Mouse (Mus musculus): ENCODE measurements around the gene Galnt14. TPM values are rescaled to one million over a fixed set of nuclear protein-coding genes. Genes with fewer than 3 reads are reported as not detected.

Gene Galnt14
- polyA plus RNA-seq, 1 experiment from 2014 or later = 0.94 TPM

DNA sequence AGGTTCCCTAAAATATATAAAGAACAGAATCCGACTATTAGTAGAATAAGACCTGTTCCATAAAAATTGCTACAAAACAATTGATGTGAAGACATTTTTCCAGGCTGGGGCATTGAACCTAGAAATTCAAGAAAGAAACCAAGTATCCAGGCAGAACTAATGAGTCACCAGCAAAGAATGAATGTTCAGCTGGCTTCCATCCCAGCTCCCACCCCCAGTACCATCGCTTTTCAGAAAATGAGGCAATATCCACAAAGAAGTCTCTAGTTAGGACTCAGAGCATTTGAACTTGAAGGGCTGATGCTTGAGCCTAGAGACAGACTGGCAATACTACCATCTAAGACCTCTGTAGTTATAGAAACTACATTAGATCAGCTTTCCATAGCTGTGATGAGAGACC, 118.2 kb downstream of the Galnt14 start:
- 91% methylated on average over 2 of the region's 2 CpGs for WGBS
- no peak overlapping the region for H3K27ac ChIP-seq
- no peak overlapping the region for H3K4me3 ChIP-seq
- peaks cover 7% of the 10 kb centered on the region for H3K4me1 ChIP-seq
- H3K27me3 ChIP-seq (ENCODE audit: low read depth, poor library complexity, severe bottlenecking) = peaks cover 14% of the 10 kb centered on the region; the same call in 1 of the 2 replicates
- H3K9me3 ChIP-seq (replicated peaks) = no peaks in the 10 kb centered on the region
- no peaks in the 10 kb centered on the region for H3K36me3 ChIP-seq
- DNase-seq (ENCODE audit: low spot score) = no peak

DNA sequence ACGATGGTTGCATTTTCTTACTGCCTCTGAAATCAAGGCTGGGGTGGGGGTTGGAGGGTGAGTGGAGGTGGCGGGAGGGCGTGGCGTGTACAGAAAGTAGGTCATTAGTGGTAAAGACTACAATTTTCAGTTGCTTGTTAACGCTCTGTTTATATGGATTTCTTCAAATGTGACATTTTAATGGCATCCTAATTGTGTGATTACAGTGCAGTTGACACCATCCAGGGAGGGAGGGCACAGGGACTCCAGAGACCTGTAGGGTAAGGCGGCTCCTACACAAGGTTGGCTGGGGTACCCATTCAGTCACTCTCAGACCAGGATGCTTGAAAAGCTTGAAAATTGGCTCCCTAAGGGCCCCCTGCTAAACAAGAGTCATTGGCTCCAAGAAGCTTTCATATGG, 122.7 kb downstream of the Galnt14 start:
- Histone ChIP-seq H3K4me1 (peaks cover 23% of the 10 kb centered on the region), H3K9me3 (replicated peaks) (no peaks in the 10 kb centered on the region), H3K27me3 (ENCODE audit: low read depth, poor library complexity, severe bottlenecking) (peaks cover 20% of the 10 kb centered on the region; the same call in 1 of the 2 replicates), H3K36me3 (no peaks in the 10 kb centered on the region), H3K27ac (no peak overlapping the region), H3K4me3 (no peak overlapping the region)
- no peak for DNase-seq (ENCODE audit: low spot score)
- WGBS = 28% methylated on average over 6 of the region's 6 CpGs

DNA sequence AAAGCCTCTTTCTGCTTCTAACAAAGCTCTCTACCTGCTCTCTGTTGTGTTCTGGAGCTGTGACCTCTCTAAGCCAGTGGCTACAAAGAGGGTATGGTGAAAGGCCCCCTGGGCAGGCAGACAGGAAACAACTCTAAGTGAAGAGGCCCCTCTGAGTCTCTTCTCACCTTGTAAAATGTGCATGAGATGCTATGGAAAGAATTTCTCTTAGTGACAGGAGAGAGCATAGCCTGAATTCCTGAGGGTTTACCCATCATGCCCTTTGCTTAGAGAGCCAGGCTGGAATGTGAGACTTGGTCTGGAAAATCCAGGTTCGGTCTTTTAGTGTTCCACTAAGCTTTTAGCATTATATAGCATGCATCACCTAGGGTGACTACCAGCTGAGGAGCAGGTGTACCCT, 136.1 kb downstream of the Galnt14 start:
- peaks cover 4% of the 10 kb centered on the region; the same call in 1 of the 2 replicates for H3K4me1 ChIP-seq
- H3K36me3 ChIP-seq = no peaks in the 10 kb centered on the region
- H3K27ac ChIP-seq = no peak overlapping the region
- no peak overlapping the region for H3K4me3 ChIP-seq
- WGBS = 75% methylated on average over 1 of the region's 1 CpGs
- no peaks in the 10 kb centered on the region for H3K9me3 ChIP-seq (replicated peaks)
- no peaks in the 10 kb centered on the region for H3K27me3 ChIP-seq (ENCODE audit: low read depth, poor library complexity, severe bottlenecking)
- DNase-seq (ENCODE audit: low spot score) = no peak

DNA sequence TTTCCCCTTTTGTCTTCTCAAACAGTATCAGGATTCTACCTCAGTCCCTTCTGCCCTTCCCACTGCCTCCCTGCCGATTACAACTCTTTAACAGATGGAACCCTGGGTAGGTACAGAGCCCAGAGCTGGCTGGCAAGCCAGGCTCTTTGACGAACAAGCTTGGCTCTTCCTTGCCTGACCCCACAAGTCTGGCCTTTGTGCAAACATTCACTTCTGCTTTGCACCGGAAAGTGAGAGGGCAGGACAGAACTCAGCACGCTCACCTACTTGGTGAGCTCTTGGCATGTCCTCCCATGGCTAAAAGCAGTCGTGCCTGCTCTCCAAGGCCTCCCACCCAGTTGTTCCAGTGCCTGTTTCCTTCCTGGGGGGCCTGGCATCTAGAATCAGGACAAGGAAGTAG, 137.4 kb downstream of the Galnt14 start:
- no peaks in the 10 kb centered on the region for H3K9me3 ChIP-seq (replicated peaks)
- no peaks in the 10 kb centered on the region for H3K36me3 ChIP-seq
- H3K27ac ChIP-seq = no peak overlapping the region
- no peak for DNase-seq (ENCODE audit: low spot score)
- no peaks in the 10 kb centered on the region for H3K27me3 ChIP-seq (ENCODE audit: low read depth, poor library complexity, severe bottlenecking)
- 79% methylated on average over 5 of the region's 5 CpGs for WGBS
- H3K4me1 ChIP-seq = peaks cover 4% of the 10 kb centered on the region; the same call in 1 of the 2 replicates
- no peak overlapping the region for H3K4me3 ChIP-seq

DNA sequence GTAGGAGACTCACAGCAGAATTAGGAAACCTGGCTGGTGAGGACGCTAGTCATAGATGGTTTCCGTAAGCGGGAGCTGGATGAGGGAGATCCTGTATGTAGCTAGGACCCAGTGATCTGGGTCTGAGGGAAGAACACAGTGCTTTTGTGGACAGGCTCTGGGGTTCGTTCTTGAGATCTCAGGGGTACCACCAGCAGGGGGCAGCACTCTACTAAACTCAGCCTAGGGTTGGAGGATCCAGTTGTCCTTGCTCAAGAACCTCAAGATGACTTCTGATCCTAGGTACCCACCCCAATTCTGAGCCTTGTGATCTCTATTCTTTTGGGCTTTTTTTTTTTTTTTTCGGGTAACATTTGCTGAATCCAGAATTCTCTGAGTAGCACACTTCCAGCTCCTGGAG, 137.8 kb downstream of the Galnt14 start:
- DNase-seq (ENCODE audit: low spot score) = peak; percentile 57
- Histone ChIP-seq H3K9me3 (replicated peaks) (no peaks in the 10 kb centered on the region), H3K27me3 (ENCODE audit: low read depth, poor library complexity, severe bottlenecking) (no peaks in the 10 kb centered on the region), H3K27ac (no peak overlapping the region), H3K4me1 (peaks cover 4% of the 10 kb centered on the region; the same call in 1 of the 2 replicates), H3K36me3 (no peaks in the 10 kb centered on the region), H3K4me3 (no peak overlapping the region)
- WGBS = 76% methylated on average over 5 of the region's 5 CpGs

DNA sequence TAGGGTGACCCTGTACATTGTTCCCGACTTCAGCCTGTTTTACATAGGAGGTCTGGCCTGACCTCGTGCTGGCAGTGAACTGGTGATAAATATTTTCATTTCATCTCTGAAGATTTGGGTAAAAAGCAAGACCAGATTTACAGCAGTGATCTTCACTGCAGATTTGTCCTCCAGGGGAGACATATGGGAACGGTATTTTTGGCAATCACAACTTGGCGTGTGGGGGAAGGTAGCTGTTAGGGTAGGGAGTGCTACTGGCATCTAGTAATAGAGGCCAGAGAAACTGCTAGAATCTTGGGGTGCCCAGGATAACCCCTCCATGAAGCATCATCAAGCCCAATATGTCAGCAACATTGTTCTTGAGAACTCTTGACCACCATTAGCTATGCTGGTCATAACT, 138.3 kb downstream of the Galnt14 start:
- H3K27me3 ChIP-seq (ENCODE audit: low read depth, poor library complexity, severe bottlenecking) = no peaks in the 10 kb centered on the region
- no peaks in the 10 kb centered on the region for H3K9me3 ChIP-seq (replicated peaks)
- H3K36me3 ChIP-seq = no peaks in the 10 kb centered on the region
- WGBS = 71% methylated on average over 4 of the region's 4 CpGs
- peaks cover 4% of the 10 kb centered on the region; the same call in 1 of the 2 replicates for H3K4me1 ChIP-seq
- no peak overlapping the region for H3K4me3 ChIP-seq
- no peak for DNase-seq (ENCODE audit: low spot score)
- no peak overlapping the region for H3K27ac ChIP-seq

DNA sequence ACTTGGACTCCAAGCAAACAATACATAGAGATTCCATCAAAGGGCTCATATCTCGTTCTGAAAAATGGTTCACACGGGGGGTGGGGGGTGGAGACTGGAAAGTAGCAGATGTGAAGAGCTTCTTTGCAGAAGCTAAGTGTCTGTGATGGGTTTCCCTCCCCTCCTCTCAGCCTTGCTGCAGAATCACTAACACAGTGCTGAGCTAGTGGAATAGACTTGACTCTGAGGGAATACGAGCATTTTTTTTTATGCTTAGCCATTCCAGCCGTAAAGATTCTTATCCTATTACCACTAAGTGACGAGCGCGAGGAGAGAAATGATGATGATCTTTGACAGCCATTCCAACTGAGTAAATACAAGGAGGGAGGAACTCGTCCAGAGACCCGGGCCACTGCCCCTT, 142.0 kb downstream of the Galnt14 start:
- Histone ChIP-seq H3K27ac (no peak overlapping the region), H3K36me3 (no peaks in the 10 kb centered on the region), H3K4me3 (no peak overlapping the region), H3K9me3 (replicated peaks) (no peaks in the 10 kb centered on the region), H3K27me3 (ENCODE audit: low read depth, poor library complexity, severe bottlenecking) (no peaks in the 10 kb centered on the region), H3K4me1 (no peaks in the 10 kb centered on the region)
- WGBS = 69% methylated on average over 9 of the region's 9 CpGs
- no peak for DNase-seq (ENCODE audit: low spot score)

DNA sequence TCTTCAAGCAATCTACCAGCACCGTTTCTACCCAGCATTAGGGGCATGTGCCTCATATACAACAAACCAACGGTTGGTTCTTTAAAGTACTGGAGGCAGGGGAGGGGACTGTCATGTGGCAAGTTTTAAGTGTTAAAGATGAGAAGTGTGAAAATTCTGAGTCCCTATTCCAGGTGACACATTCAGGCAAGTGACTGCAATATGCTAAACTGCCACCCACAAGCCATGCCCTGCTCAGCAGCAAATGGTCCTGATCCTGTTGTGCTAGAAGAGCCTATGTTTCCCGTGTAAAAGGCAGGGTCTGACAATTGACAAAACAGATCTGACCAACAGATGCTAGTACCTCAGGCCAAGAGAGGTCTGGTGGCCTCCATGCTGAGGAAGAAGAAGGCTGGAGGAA, 149.1 kb downstream of the Galnt14 start:
- WGBS = 49% methylated on average over 3 of the region's 3 CpGs
- no peaks in the 10 kb centered on the region for H3K27me3 ChIP-seq (ENCODE audit: low read depth, poor library complexity, severe bottlenecking)
- H3K36me3 ChIP-seq = no peaks in the 10 kb centered on the region
- H3K4me3 ChIP-seq = no peak overlapping the region
- peaks cover 6% of the 10 kb centered on the region; the same call in 1 of the 2 replicates for H3K4me1 ChIP-seq
- no peaks in the 10 kb centered on the region for H3K9me3 ChIP-seq (replicated peaks)
- no peak overlapping the region for H3K27ac ChIP-seq
- no peak for DNase-seq (ENCODE audit: low spot score)

DNA sequence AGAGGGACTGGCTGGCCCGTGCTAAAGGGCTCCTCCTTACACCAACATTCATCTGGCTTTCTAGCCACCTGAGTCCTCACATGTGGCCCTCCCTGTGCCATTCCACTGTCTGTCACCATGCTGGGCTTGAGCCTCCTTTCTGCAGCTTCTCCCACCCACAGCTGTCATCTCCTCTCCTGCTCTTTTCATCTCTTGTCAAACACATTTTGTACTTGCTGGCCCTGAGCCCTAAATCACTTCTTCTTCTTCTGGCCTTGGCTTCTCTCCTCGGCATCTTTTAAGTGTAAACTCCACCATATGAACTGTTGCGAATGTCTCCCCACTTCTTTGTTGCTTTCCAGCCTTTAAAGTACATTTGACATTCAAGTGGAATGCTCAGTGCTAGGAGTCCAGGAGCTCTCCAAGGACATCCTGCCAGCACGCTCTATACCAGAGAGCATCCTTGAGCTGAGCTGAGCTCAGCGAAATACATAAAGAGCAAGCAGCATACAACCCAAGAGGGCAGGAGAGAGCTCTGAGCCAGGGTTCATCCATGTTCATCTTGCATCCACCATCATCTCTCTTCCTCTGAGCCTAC, 150.0 kb downstream of the Galnt14 start:
- no peak for DNase-seq (ENCODE audit: low spot score)
- H3K4me3 ChIP-seq = no peak overlapping the region
- H3K27ac ChIP-seq = no peak overlapping the region
- no peaks in the 10 kb centered on the region for H3K9me3 ChIP-seq (replicated peaks)
- H3K27me3 ChIP-seq (ENCODE audit: low read depth, poor library complexity, severe bottlenecking) = no peaks in the 10 kb centered on the region
- no peaks in the 10 kb centered on the region for H3K36me3 ChIP-seq
- H3K4me1 ChIP-seq = peaks cover 6% of the 10 kb centered on the region; the same call in 1 of the 2 replicates
- 78% methylated on average over 5 of the region's 5 CpGs for WGBS

DNA sequence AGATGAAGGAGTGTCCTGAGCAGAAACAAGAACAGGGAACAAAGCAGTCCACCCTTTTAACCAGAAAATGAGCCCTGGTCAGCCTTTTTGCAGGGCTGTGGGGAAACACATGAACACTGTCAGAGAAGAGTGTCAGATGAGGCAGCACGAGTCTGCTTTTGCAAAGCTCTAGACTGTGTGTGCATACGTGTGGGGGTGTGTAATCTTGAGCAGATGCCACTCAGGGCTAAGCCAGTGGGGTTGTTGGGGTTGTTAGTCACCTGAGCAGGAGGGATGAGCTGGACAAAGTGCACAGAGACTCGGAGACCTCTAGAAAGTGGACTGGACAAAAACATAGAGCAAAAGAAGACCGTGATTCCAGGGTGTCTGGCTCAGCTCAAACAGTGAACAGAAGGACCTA, 150.8 kb downstream of the Galnt14 start:
- 77% methylated on average over 4 of the region's 4 CpGs for WGBS
- Histone ChIP-seq H3K4me3 (no peak overlapping the region), H3K27ac (no peak overlapping the region), H3K4me1 (peaks cover 6% of the 10 kb centered on the region; the same call in 1 of the 2 replicates), H3K27me3 (ENCODE audit: low read depth, poor library complexity, severe bottlenecking) (no peaks in the 10 kb centered on the region), H3K36me3 (no peaks in the 10 kb centered on the region), H3K9me3 (replicated peaks) (no peaks in the 10 kb centered on the region)
- no peak for DNase-seq (ENCODE audit: low spot score)

DNA sequence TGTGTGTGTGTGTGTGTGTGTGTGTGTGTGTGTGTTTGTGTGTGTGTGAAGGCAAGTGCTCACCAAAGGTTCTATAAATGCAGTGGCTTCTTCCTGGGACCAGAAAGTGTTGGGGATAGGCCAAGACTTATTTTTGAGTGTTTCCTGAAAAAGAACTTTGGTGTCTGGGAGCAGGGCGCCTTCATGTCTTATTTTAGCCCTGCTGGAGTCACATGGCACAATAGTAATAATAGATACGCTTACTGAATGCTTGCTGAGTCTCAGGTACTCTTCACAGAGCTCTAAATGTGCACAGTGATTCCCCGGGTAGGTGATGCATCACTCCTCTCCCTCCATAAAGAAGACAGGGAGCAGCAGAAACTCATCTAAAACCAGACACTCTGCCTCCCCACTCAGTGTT, 153.2 kb downstream of the Galnt14 start:
- 84% methylated on average over 3 of the region's 3 CpGs for WGBS

DNA sequence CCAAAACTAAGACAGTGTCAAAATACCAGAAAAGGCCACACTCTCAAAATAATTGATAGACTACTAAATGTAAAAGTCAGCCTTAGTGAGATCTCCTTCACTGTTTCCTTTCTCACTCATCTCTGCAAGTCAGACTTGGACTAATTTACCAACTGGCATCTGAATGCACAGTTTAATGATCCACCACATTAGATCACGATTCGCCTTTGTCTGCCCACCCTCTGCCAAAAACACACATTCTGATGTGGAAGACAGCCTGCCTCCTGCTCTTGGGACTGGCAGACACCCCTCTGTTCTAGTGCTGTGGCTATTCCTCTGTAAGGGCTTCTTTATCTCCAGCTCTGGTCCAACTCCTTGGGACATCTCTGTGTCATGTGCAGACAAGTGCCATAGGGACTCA, 153.8 kb downstream of the Galnt14 start:
- Histone ChIP-seq H3K27me3 (ENCODE audit: low read depth, poor library complexity, severe bottlenecking) (no peaks in the 10 kb centered on the region), H3K4me3 (no peak overlapping the region), H3K4me1 (peaks cover 6% of the 10 kb centered on the region; the same call in 1 of the 2 replicates), H3K9me3 (replicated peaks) (no peaks in the 10 kb centered on the region), H3K36me3 (no peaks in the 10 kb centered on the region), H3K27ac (no peak overlapping the region)
- DNase-seq (ENCODE audit: low spot score) = no peak
- 84% methylated on average over 2 of the region's 2 CpGs for WGBS

More for the DNA sequence above, 153.2 kb downstream of the Galnt14 start:
- Histone ChIP-seq H3K36me3 (no peaks in the 10 kb centered on the region), H3K27ac (no peak overlapping the region), H3K27me3 (ENCODE audit: low read depth, poor library complexity, severe bottlenecking) (no peaks in the 10 kb centered on the region), H3K4me1 (peaks cover 6% of the 10 kb centered on the region; the same call in 1 of the 2 replicates), H3K9me3 (replicated peaks) (no peaks in the 10 kb centered on the region), H3K4me3 (no peak overlapping the region)
- no peak for DNase-seq (ENCODE audit: low spot score)

DNA sequence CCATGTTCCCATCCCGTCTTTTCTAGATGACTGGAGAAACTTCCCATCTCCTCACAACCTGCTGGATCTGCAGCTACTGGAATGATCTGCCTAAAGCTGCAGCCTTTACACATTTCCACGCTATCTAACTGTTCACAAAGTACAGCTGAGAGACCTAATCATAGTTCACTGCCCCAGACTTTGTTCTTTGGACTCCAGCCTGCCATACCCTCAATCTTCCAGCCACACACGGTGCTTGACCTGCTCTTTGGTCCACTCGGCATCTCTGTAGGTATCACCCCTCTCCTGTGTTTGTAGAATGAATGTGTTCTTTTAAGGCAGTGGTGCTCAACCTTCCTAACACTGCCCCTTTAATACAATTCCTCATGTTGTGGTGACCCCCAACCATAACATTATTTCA, 155.6 kb downstream of the Galnt14 start:
- H3K27ac ChIP-seq = no peak overlapping the region
- no peaks in the 10 kb centered on the region for H3K27me3 ChIP-seq (ENCODE audit: low read depth, poor library complexity, severe bottlenecking)
- no peak overlapping the region for H3K4me3 ChIP-seq
- no peaks in the 10 kb centered on the region for H3K36me3 ChIP-seq
- peaks cover 4% of the 10 kb centered on the region; the same call in 1 of the 2 replicates for H3K4me1 ChIP-seq
- WGBS = 84% methylated on average over 4 of the region's 4 CpGs
- DNase-seq (ENCODE audit: low spot score) = no peak
- H3K9me3 ChIP-seq (replicated peaks) = no peaks in the 10 kb centered on the region
